Mouse (Mus musculus): ENCODE measurements around the gene Psmc5. TPM values are rescaled to one million over a fixed set of nuclear protein-coding genes. Genes with fewer than 3 reads are reported as not detected.

Psmc5 gene
- polyA plus RNA-seq, 1 experiment from 2014 or later: 386 TPM

GRCm38 (mm10) chr11:106256775-106257174, 821 bp downstream of the Psmc5 start:
- 59% methylated on average over 5 of the region's 5 CpGs for whole genome bisulfite sequencing
- Histone ChIP-seq H3K36me3 (peaks cover 68% of the 10 kb centered on the region), H3K27me3 (ENCODE audit: insufficient read depth, poor library complexity, severe bottlenecking) (no peaks in the 10 kb centered on the region), H3K9me3 (no peaks in the 10 kb centered on the region), H3K27ac (peak overlapping the region; percentile 95), H3K4me1 (peaks cover 19% of the 10 kb centered on the region), H3K4me3 (peak overlapping the region; percentile 83)
- DNase-seq (ENCODE audit: low spot score): no peak

GRCm38 (mm10) chr11:106260826-106261450, 5.0 kb downstream of the Psmc5 start:
- 75% methylated on average over 14 of the region's 14 CpGs for WGBS
- no peaks in the 10 kb centered on the region for H3K27me3 ChIP-seq (ENCODE audit: insufficient read depth, poor library complexity, severe bottlenecking)
- no peaks in the 10 kb centered on the region for H3K9me3 ChIP-seq
- DNase-seq (ENCODE audit: low spot score): no peak
- H3K4me1 ChIP-seq: peaks cover 10% of the 10 kb centered on the region; the same call in 1 of the 2 replicates
- H3K4me3 ChIP-seq: no peak overlapping the region
- H3K27ac ChIP-seq: no peak overlapping the region
- peaks cover 83% of the 10 kb centered on the region for H3K36me3 ChIP-seq

- Histone ChIP-seq H3K27ac (no peak overlapping the region), H3K9me3 (no peaks in the 10 kb centered on the region), H3K4me1 (peaks cover 19% of the 10 kb centered on the region), H3K36me3 (peaks cover 89% of the 10 kb centered on the region), H3K27me3 (ENCODE audit: insufficient read depth, poor library complexity, severe bottlenecking) (no peaks in the 10 kb centered on the region), H3K4me3 (no peak overlapping the region)
- DNase-seq (ENCODE audit: low spot score): no peak
- WGBS: 88% methylated on average over 9 of the region's 9 CpGs
Observed at GRCm38 (mm10) chr11:106263963-106264362, 8.0 kb downstream of the Psmc5 start.

GRCm38 (mm10) chr11:106264988-106265387, 9.0 kb downstream of the Psmc5 start:
- no peaks in the 10 kb centered on the region for H3K27me3 ChIP-seq (ENCODE audit: insufficient read depth, poor library complexity, severe bottlenecking)
- peaks cover 25% of the 10 kb centered on the region for H3K4me1 ChIP-seq
- H3K36me3 ChIP-seq: peaks cover 81% of the 10 kb centered on the region
- 91% methylated on average over 15 of the region's 15 CpGs for WGBS
- no peaks in the 10 kb centered on the region for H3K9me3 ChIP-seq
- no peak for DNase-seq (ENCODE audit: low spot score)
- H3K4me3 ChIP-seq: no peak overlapping the region
- H3K27ac ChIP-seq: no peak overlapping the region

- Histone ChIP-seq H3K4me1 (peaks cover 30% of the 10 kb centered on the region), H3K27ac (no peak overlapping the region), H3K9me3 (no peaks in the 10 kb centered on the region), H3K27me3 (ENCODE audit: insufficient read depth, poor library complexity, severe bottlenecking) (no peaks in the 10 kb centered on the region), H3K36me3 (peaks cover 79% of the 10 kb centered on the region), H3K4me3 (no peak overlapping the region)
- WGBS: 93% methylated on average over 4 of the region's 4 CpGs
- no peak for DNase-seq (ENCODE audit: low spot score)
Observed at GRCm38 (mm10) chr11:106265570-106265969, 9.6 kb downstream of the Psmc5 start.

GRCm38 (mm10) chr11:106266431-106266830, 10.5 kb downstream of the Psmc5 start:
- WGBS: 90% methylated on average over 10 of the region's 10 CpGs
- Histone ChIP-seq H3K4me3 (no peak overlapping the region), H3K36me3 (peaks cover 70% of the 10 kb centered on the region), H3K4me1 (peaks cover 38% of the 10 kb centered on the region), H3K27ac (no peak overlapping the region), H3K9me3 (no peaks in the 10 kb centered on the region), H3K27me3 (ENCODE audit: insufficient read depth, poor library complexity, severe bottlenecking) (no peaks in the 10 kb centered on the region)
- no peak for DNase-seq (ENCODE audit: low spot score)

GRCm38 (mm10) chr11:106267311-106267852, 11.4 kb downstream of the Psmc5 start:
- H3K4me1 ChIP-seq: peaks cover 42% of the 10 kb centered on the region
- H3K27ac ChIP-seq: no peak overlapping the region

GRCm38 (mm10) chr11:106267871-106268270, 11.9 kb downstream of the Psmc5 start:
- no peaks in the 10 kb centered on the region for H3K27me3 ChIP-seq (ENCODE audit: insufficient read depth, poor library complexity, severe bottlenecking)
- peak overlapping the region; percentile 71 for H3K27ac ChIP-seq
- H3K9me3 ChIP-seq: no peaks in the 10 kb centered on the region
- DNase-seq (ENCODE audit: low spot score): no peak
- H3K4me3 ChIP-seq: no peak overlapping the region; the same call in 1 of the 2 replicates
- 67% methylated on average over 5 of the region's 5 CpGs for WGBS
- peaks cover 56% of the 10 kb centered on the region for H3K36me3 ChIP-seq
- H3K4me1 ChIP-seq: peaks cover 42% of the 10 kb centered on the region

More at GRCm38 (mm10) chr11:106267311-106267852, 11.4 kb downstream of the Psmc5 start:
- Histone ChIP-seq H3K9me3 (no peaks in the 10 kb centered on the region), H3K27me3 (ENCODE audit: insufficient read depth, poor library complexity, severe bottlenecking) (no peaks in the 10 kb centered on the region), H3K36me3 (peaks cover 61% of the 10 kb centered on the region), H3K4me3 (no peak overlapping the region; the same call in 1 of the 2 replicates)
- DNase-seq (ENCODE audit: low spot score): no peak
- WGBS: 66% methylated on average over 15 of the region's 15 CpGs

- Histone ChIP-seq H3K27ac (peak overlapping the region; percentile 71), H3K27me3 (ENCODE audit: insufficient read depth, poor library complexity, severe bottlenecking) (no peaks in the 10 kb centered on the region), H3K36me3 (peaks cover 49% of the 10 kb centered on the region), H3K9me3 (no peaks in the 10 kb centered on the region), H3K4me3 (no peak overlapping the region), H3K4me1 (peaks cover 42% of the 10 kb centered on the region)
- 50% methylated on average over 8 of the region's 8 CpGs for WGBS
- DNase-seq (ENCODE audit: low spot score): no peak
Observed at GRCm38 (mm10) chr11:106268326-106269059, 12.5 kb downstream of the Psmc5 start.

GRCm38 (mm10) chr11:106269060-106269431, 13.1 kb downstream of the Psmc5 start:
- 54% methylated on average over 3 of the region's 3 CpGs for WGBS
- Histone ChIP-seq H3K9me3 (no peaks in the 10 kb centered on the region), H3K27me3 (ENCODE audit: insufficient read depth, poor library complexity, severe bottlenecking) (no peaks in the 10 kb centered on the region), H3K4me3 (no peak overlapping the region), H3K27ac (peak overlapping the region; percentile 71), H3K36me3 (peaks cover 44% of the 10 kb centered on the region), H3K4me1 (peaks cover 42% of the 10 kb centered on the region)
- DNase-seq (ENCODE audit: low spot score): no peak

GRCm38 (mm10) chr11:106271131-106271793, 15.3 kb downstream of the Psmc5 start:
- DNase-seq (ENCODE audit: low spot score): no peak
- Histone ChIP-seq H3K36me3 (peaks cover 22% of the 10 kb centered on the region), H3K4me3 (peak overlapping the region; percentile 96), H3K4me1 (peaks cover 56% of the 10 kb centered on the region), H3K27me3 (ENCODE audit: insufficient read depth, poor library complexity, severe bottlenecking) (no peaks in the 10 kb centered on the region), H3K9me3 (no peaks in the 10 kb centered on the region), H3K27ac (peak overlapping the region; percentile 64)
- WGBS: 44% methylated on average over 5 of the region's 5 CpGs

GRCm38 (mm10) chr11:106271794-106272643, 16.1 kb downstream of the Psmc5 start:
- Histone ChIP-seq H3K9me3 (no peaks in the 10 kb centered on the region), H3K4me3 (peak overlapping the region; percentile 96), H3K27ac (peak overlapping the region; percentile 98), H3K27me3 (ENCODE audit: insufficient read depth, poor library complexity, severe bottlenecking) (no peaks in the 10 kb centered on the region), H3K36me3 (peaks cover 14% of the 10 kb centered on the region), H3K4me1 (peaks cover 60% of the 10 kb centered on the region)
- 1% methylated on average over 41 of the region's 41 CpGs for WGBS
- DNase-seq (ENCODE audit: low spot score): peak; percentile 81
